Mouse (Mus musculus): ENCODE results near the gene Nox3. TPM values are rescaled to one million over a fixed set of nuclear protein-coding genes. Genes with fewer than 3 reads are reported as not detected.

Gene Nox3
- total and polyA plus RNA-seq, 2 experiments, result not detected

DNA sequence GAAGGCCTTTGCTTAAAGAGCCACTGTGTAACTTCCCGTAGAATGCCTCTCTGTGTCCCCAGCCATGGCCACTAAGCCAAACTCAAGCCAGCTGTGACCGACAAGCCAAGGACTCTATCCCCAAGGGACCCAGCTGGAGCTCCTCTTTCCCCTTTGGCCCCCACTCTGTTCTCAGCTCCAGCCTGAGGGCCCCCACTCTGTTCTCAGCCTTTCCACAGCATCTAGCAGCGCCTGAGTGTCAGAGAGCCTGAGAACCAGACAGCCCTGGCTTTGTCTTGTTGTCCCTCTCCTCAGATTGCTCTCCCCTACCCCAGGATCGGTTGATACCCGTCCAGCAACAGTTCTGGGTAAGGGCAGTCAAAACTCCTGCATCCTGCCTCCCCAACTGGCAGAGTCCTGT, 36.6 kb downstream of the Nox3 start:
- 78% methylated on average over 5 of the region's 5 CpGs for WGBS
- no peak overlapping the region for H3K4me3 ChIP-seq (ENCODE audit: insufficient read depth, low read depth, low read length)
- no peaks in the 10 kb centered on the region for H3K4me1 ChIP-seq (ENCODE audit: control insufficient read depth, insufficient read depth, low read length)
- H3K9ac ChIP-seq (ENCODE audit: low read depth, low read length), result no peak overlapping the region
- no peak for TF ChIP-seq CTCF (IDR thresholded peaks at IDR 0.05; ENCODE audit: low read depth, low read length)
- no peak for TF ChIP-seq POLR2A (IDR thresholded peaks at IDR 0.05; ENCODE audit: extremely low read depth, insufficient read depth, low read length)
- H3K27ac ChIP-seq (replicated peaks; ENCODE audit: insufficient read depth, low read depth, low read length), result no peak overlapping the region
- DNase-seq (ENCODE audit: extremely low read depth, low read depth, low spot score), result no peak
- H3K36me3 ChIP-seq (ENCODE audit: control insufficient read depth, insufficient read depth, low read length), result no peaks in the 10 kb centered on the region
- no peaks in the 10 kb centered on the region for H3K79me2 ChIP-seq (ENCODE audit: control insufficient read depth, insufficient read depth, low read length)
- H3K27me3 ChIP-seq (ENCODE audit: control insufficient read depth, insufficient read depth, low read length), result no peaks in the 10 kb centered on the region

GRCm38 (mm10) chr17:3650377-3650776, 45.7 kb downstream of the Nox3 start:
- Histone ChIP-seq H3K27me3 (ENCODE audit: control insufficient read depth, insufficient read depth, low read length) (no peaks in the 10 kb centered on the region), H3K9ac (ENCODE audit: low read depth, low read length) (no peak overlapping the region), H3K4me3 (ENCODE audit: insufficient read depth, low read depth, low read length) (no peak overlapping the region), H3K4me1 (ENCODE audit: control insufficient read depth, insufficient read depth, low read length) (no peaks in the 10 kb centered on the region), H3K36me3 (ENCODE audit: control insufficient read depth, insufficient read depth, low read length) (no peaks in the 10 kb centered on the region), H3K79me2 (ENCODE audit: control insufficient read depth, insufficient read depth, low read length) (no peaks in the 10 kb centered on the region), H3K27ac (replicated peaks; ENCODE audit: insufficient read depth, low read depth, low read length) (no peak overlapping the region)
- TF ChIP-seq POLR2A (IDR thresholded peaks at IDR 0.05; ENCODE audit: extremely low read depth, insufficient read depth, low read length) (no peak), CTCF (IDR thresholded peaks at IDR 0.05; ENCODE audit: low read depth, low read length) (no peak)
- 64% methylated on average over 3 of the region's 3 CpGs for WGBS
- DNase-seq (ENCODE audit: extremely low read depth, low read depth, low spot score), result no peak

- no peak for DNase-seq (ENCODE audit: extremely low read depth, low read depth, low spot score)
- H3K27ac ChIP-seq (replicated peaks; ENCODE audit: insufficient read depth, low read depth, low read length), result no peak overlapping the region
These were observed 52.5 kb downstream of the Nox3 start for GRCm38 (mm10) chr17:3643582-3643981.

DNA sequence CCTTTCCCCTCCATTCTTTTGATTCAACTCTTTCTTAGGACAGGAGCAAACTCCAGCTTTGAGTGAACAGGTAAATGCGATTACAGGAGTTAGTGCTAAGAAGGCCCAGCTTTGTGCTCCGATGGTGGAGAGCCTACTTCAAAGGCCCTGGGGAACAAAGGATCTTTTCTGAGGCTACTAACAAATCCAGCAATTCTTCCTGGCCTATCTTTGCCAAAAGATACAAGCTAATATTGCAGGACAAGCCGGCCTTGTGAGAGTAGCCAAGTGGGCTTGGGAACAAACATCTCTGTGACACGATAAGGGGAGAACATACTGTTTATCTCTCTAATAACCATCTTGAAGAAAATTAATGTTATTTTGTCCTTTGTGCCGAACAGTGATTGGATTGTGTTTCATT, 54.6 kb downstream of the Nox3 start:
- no peak for DNase-seq (ENCODE audit: extremely low read depth, low read depth, low spot score)
- no peaks in the 10 kb centered on the region for H3K36me3 ChIP-seq (ENCODE audit: control insufficient read depth, insufficient read depth, low read length)
- no peak overlapping the region for H3K9ac ChIP-seq (ENCODE audit: low read depth, low read length)
- WGBS, result 66% methylated on average over 5 of the region's 5 CpGs
- no peak overlapping the region for H3K4me3 ChIP-seq (ENCODE audit: insufficient read depth, low read depth, low read length)
- no peaks in the 10 kb centered on the region for H3K27me3 ChIP-seq (ENCODE audit: control insufficient read depth, insufficient read depth, low read length)
- H3K79me2 ChIP-seq (ENCODE audit: control insufficient read depth, insufficient read depth, low read length), result no peaks in the 10 kb centered on the region
- no peak overlapping the region for H3K27ac ChIP-seq (replicated peaks; ENCODE audit: insufficient read depth, low read depth, low read length)
- TF ChIP-seq POLR2A (IDR thresholded peaks at IDR 0.05; ENCODE audit: extremely low read depth, insufficient read depth, low read length), result no peak
- TF ChIP-seq CTCF (IDR thresholded peaks at IDR 0.05; ENCODE audit: low read depth, low read length), result no peak
- no peaks in the 10 kb centered on the region for H3K4me1 ChIP-seq (ENCODE audit: control insufficient read depth, insufficient read depth, low read length)

More at GRCm38 (mm10) chr17:3643582-3643981, 52.5 kb downstream of the Nox3 start:
- H3K79me2 ChIP-seq (ENCODE audit: control insufficient read depth, insufficient read depth, low read length), result no peaks in the 10 kb centered on the region
- no peaks in the 10 kb centered on the region for H3K27me3 ChIP-seq (ENCODE audit: control insufficient read depth, insufficient read depth, low read length)
- TF ChIP-seq POLR2A (IDR thresholded peaks at IDR 0.05; ENCODE audit: extremely low read depth, insufficient read depth, low read length) (no peak), CTCF (IDR thresholded peaks at IDR 0.05; ENCODE audit: low read depth, low read length) (no peak)
- 85% methylated on average over 2 of the region's 2 CpGs for WGBS
- no peaks in the 10 kb centered on the region for H3K36me3 ChIP-seq (ENCODE audit: control insufficient read depth, insufficient read depth, low read length)
- no peak overlapping the region for H3K9ac ChIP-seq (ENCODE audit: low read depth, low read length)
- no peak overlapping the region for H3K4me3 ChIP-seq (ENCODE audit: insufficient read depth, low read depth, low read length)
- H3K4me1 ChIP-seq (ENCODE audit: control insufficient read depth, insufficient read depth, low read length), result no peaks in the 10 kb centered on the region

GRCm38 (mm10) chr17:3638757-3639156, 57.3 kb downstream of the Nox3 start:
- H3K36me3 ChIP-seq (ENCODE audit: control insufficient read depth, insufficient read depth, low read length), result no peaks in the 10 kb centered on the region
- H3K4me3 ChIP-seq (ENCODE audit: insufficient read depth, low read depth, low read length), result no peak overlapping the region
- no peak for TF ChIP-seq POLR2A (IDR thresholded peaks at IDR 0.05; ENCODE audit: extremely low read depth, insufficient read depth, low read length)
- no peak for TF ChIP-seq CTCF (IDR thresholded peaks at IDR 0.05; ENCODE audit: low read depth, low read length)
- WGBS, result 69% methylated on average over 3 of the region's 3 CpGs
- no peak for DNase-seq (ENCODE audit: extremely low read depth, low read depth, low spot score)
- H3K79me2 ChIP-seq (ENCODE audit: control insufficient read depth, insufficient read depth, low read length), result no peaks in the 10 kb centered on the region
- no peaks in the 10 kb centered on the region for H3K27me3 ChIP-seq (ENCODE audit: control insufficient read depth, insufficient read depth, low read length)
- no peaks in the 10 kb centered on the region for H3K4me1 ChIP-seq (ENCODE audit: control insufficient read depth, insufficient read depth, low read length)
- no peak overlapping the region for H3K27ac ChIP-seq (replicated peaks; ENCODE audit: insufficient read depth, low read depth, low read length)
- H3K9ac ChIP-seq (ENCODE audit: low read depth, low read length), result no peak overlapping the region

DNA sequence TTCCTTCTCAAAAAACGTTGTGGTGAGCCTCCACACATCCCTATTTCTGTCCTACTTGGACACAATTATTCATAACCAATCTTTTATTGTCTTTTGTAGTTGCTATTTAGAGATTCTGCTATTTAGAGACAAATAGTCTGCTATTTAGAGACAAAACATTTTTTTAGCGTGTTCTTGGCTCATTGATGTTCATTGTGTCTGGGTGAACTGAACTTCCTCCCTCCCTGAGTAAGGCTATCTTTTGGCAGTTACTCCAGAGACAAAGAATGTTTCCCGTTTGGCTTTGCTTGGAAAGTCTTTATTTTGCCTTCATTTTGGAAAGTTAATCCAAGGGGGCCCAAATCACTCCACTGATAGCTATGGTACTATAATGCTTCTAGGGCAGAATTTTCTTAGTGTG, 63.6 kb downstream of the Nox3 start:
- no peak overlapping the region for H3K4me3 ChIP-seq (ENCODE audit: insufficient read depth, low read depth, low read length)
- no peak overlapping the region; the same call in 1 of the 2 replicates for H3K27ac ChIP-seq (replicated peaks; ENCODE audit: insufficient read depth, low read depth, low read length)
- TF ChIP-seq POLR2A (IDR thresholded peaks at IDR 0.05; ENCODE audit: extremely low read depth, insufficient read depth, low read length), result no peak
- no peak overlapping the region for H3K9ac ChIP-seq (ENCODE audit: low read depth, low read length)
- no peaks in the 10 kb centered on the region for H3K27me3 ChIP-seq (ENCODE audit: control insufficient read depth, insufficient read depth, low read length)
- 50% methylated on average over 3 of the region's 3 CpGs for WGBS
- H3K36me3 ChIP-seq (ENCODE audit: control insufficient read depth, insufficient read depth, low read length), result no peaks in the 10 kb centered on the region
- no peaks in the 10 kb centered on the region for H3K79me2 ChIP-seq (ENCODE audit: control insufficient read depth, insufficient read depth, low read length)
- no peak for DNase-seq (ENCODE audit: extremely low read depth, low read depth, low spot score)
- H3K4me1 ChIP-seq (ENCODE audit: control insufficient read depth, insufficient read depth, low read length), result no peaks in the 10 kb centered on the region
